Comparison of ENCODE assay signal across 8 mouse cellular contexts in the genomic region with DNA sequence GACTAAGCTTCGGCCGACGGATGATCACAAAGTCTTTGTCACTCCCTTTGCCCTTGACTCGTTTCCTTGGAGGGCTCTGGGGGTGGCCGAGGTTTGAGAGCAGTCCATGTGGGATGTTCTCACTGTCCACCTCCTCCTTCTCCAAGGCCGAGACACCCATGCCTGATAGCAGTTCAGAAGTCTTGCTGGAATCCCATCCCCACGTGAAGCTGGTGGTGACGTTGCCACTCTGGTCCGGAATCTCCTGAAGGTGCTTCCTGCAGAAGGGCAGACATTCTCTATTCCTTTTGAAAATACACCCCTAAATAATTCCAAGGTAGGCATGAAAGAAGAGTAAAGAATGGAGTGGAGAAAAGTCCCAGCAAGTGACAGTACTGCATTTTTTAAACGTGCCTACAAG. TPM values are rescaled to one million over a fixed set of nuclear protein-coding genes. Genes with fewer than 3 reads are reported as not detected.
A peak's percentile ranks its signal among the peaks of the same experiment; 100 is the strongest.
DNase-seq lines count a peak whose midpoint lies in the region; ATAC-seq and TF ChIP-seq lines count a peak whose summit lies in the region.

No protein-coding gene starts in this region.

- TF ChIP-seq CTCF in bone marrow macrophage, adult 2 months (IDR thresholded peaks at IDR 0.05; ENCODE audit: low read depth, low read length), result no peak
- TF ChIP-seq CTCF in stomach, postnatal 0 days (IDR thresholded peaks at IDR 0.05; ENCODE audit: low read depth), result no peak

- no peaks in the 10 kb centered on the region for H3K27me3 ChIP-seq in forebrain, embryonic 10.5 days (ENCODE audit: poor library complexity, severe bottlenecking)
- no peaks in the 10 kb centered on the region for H3K27me3 ChIP-seq in limb, embryonic 15.5 days
- no peaks in the 10 kb centered on the region for H3K27me3 ChIP-seq in stomach, postnatal 0 days (ENCODE audit: control insufficient read depth, insufficient read depth, low read length)

- peak; percentile 17 for DNase-seq in left cerebral cortex, postnatal 4 days
- no peak for DNase-seq in left cerebral cortex, adult 18-20 months (ENCODE audit: low spot score in 2 of 2)
- DNase-seq in forebrain, embryonic 10.5 days (ENCODE audit: extremely low spot score, low spot score), result no peak
- DNase-seq in stomach, postnatal 0 days (ENCODE audit: low spot score), result no peak
- DNase-seq in frontal cortex, postnatal 10 days (ENCODE audit: low spot score in 2 of 2), result no peak
- no peak for DNase-seq in left cerebral cortex, adult 8-10 months (ENCODE audit: low spot score in 2 of 2)

- H3K4me3 ChIP-seq in bone marrow macrophage, adult 2 months (ENCODE audit: insufficient read depth, low read length), result peak overlapping the region; percentile 86
- H3K4me3 ChIP-seq in forebrain, embryonic 10.5 days, result peak overlapping the region; percentile 90
- H3K4me3 ChIP-seq in limb, embryonic 15.5 days, result peak overlapping the region; percentile 80
- peak overlapping the region; percentile 98 for H3K4me3 ChIP-seq in stomach, postnatal 0 days (ENCODE audit: low read depth, low read length)

- 41% methylated on average over 10 of the region's 10 CpGs for WGBS in forebrain, embryonic 10.5 days
- WGBS in limb, embryonic 15.5 days, result 24% methylated on average over 10 of the region's 10 CpGs
- 20% methylated on average over 10 of the region's 10 CpGs for WGBS in stomach, postnatal 0 days

- TF ChIP-seq POLR2A in bone marrow macrophage, adult 2 months (IDR thresholded peaks at IDR 0.05; ENCODE audit: borderline replicate concordance, low read depth, low read length), result no peak

- H3K4me2 ChIP-seq in limb, embryonic 15.5 days, result peak overlapping the region; percentile 53
- peak overlapping the region; percentile 54 for H3K4me2 ChIP-seq in stomach, postnatal 0 days (replicated peaks; ENCODE audit: low read depth)

- H3K36me3 ChIP-seq in forebrain, embryonic 10.5 days (replicated peaks), result peaks cover 47% of the 10 kb centered on the region
- H3K36me3 ChIP-seq in limb, embryonic 15.5 days, result peaks cover 24% of the 10 kb centered on the region
- no peaks in the 10 kb centered on the region for H3K36me3 ChIP-seq in stomach, postnatal 0 days (ENCODE audit: control insufficient read depth, insufficient read depth, low read length)

- H3K9ac ChIP-seq in limb, embryonic 15.5 days, result peak overlapping the region; percentile 33; the same call in 1 of the 2 replicates
- peak overlapping the region; percentile 51 for H3K9ac ChIP-seq in stomach, postnatal 0 days (ENCODE audit: low read length)

- ATAC-seq in limb, embryonic 15.5 days (ENCODE audit: insufficient number of reproducible peaks, low FRiP score, low TSS enrichment, low read depth), result no peak
- no peak for ATAC-seq in stomach, postnatal 0 days (ENCODE audit: low FRiP score, low TSS enrichment)

- no peak for TF ChIP-seq EP300 in stomach, postnatal 0 days (optimal IDR thresholded peaks at IDR 0.05)

- H3K4me1 ChIP-seq in bone marrow macrophage, adult 2 months (ENCODE audit: control insufficient read depth, insufficient read depth, low read length), result peaks cover 22% of the 10 kb centered on the region
- peaks cover 27% of the 10 kb centered on the region for H3K4me1 ChIP-seq in forebrain, embryonic 10.5 days
- peaks cover 28% of the 10 kb centered on the region for H3K4me1 ChIP-seq in limb, embryonic 15.5 days
- no peaks in the 10 kb centered on the region for H3K4me1 ChIP-seq in stomach, postnatal 0 days (replicated peaks; ENCODE audit: control insufficient read depth, insufficient read depth)

- H3K27ac ChIP-seq in bone marrow macrophage, adult 2 months (ENCODE audit: insufficient read depth, low read depth, low read length), result peak overlapping the region; percentile 64
- peak overlapping the region; percentile 90 for H3K27ac ChIP-seq in forebrain, embryonic 10.5 days
- 0 out of 2 replicates have a peak overlapping the region, but pooled peaks have one; percentile 12 for H3K27ac ChIP-seq in limb, embryonic 15.5 days
- H3K27ac ChIP-seq in stomach, postnatal 0 days (replicated peaks), result no peak overlapping the region

- no peaks in the 10 kb centered on the region; the same call in 1 of the 2 replicates for H3K9me3 ChIP-seq in forebrain, embryonic 10.5 days
- H3K9me3 ChIP-seq in limb, embryonic 15.5 days, result no peaks in the 10 kb centered on the region
- no peaks in the 10 kb centered on the region for H3K9me3 ChIP-seq in stomach, postnatal 0 days (ENCODE audit: control insufficient read depth, low read length)

- intact Hi-C loops in left cerebral cortex, postnatal 4 days (cut with DNase I), result no loop called here

RNA-seq across cellular contexts. Expression of a gene that starts 0.9 kb away (rescaled TPM):
- 10 to 100 TPM; 52.2 to 52.6 TPM for total RNA-seq in left cerebral cortex, postnatal 4 days (2021)
- total RNA-seq in left cerebral cortex, adult 18-20 months (2021), result 10 to 100 TPM; 68.9 to 71.6 TPM
- 20.5 and 20.6 TPM in 2 replicates for polyA plus RNA-seq in bone marrow macrophage, adult 2 months (2012; ENCODE audit: insufficient read depth, insufficient read length, missing spikeins)
- polyA plus RNA-seq in forebrain, embryonic 10.5 days (2016; fragmentation: Nextera tagmentation; extraction: Ambion mirVana), result 2.2 and 2.7 TPM in 2 replicates
- 2.2 and 2.4 TPM in 2 replicates for polyA plus RNA-seq in limb, embryonic 15.5 days (2015; fragmentation: Nextera tagmentation; extraction: Ambion mirVana)
- polyA plus RNA-seq in stomach, postnatal 0 days (2015; fragmentation: Nextera tagmentation; extraction: Ambion mirVana), result 2.7 and 3.1 TPM in 2 replicates
- total RNA-seq in left cerebral cortex, adult 8-10 months (2022), result 10 to 100 TPM; 57.1 to 73.0 (median 65.9) TPM

RNA-seq across cellular contexts. Expression of a gene that starts 15.8 kb away (rescaled TPM):
- total RNA-seq in left cerebral cortex, postnatal 4 days (2021), result 10 to 100 TPM in 1 of 2 experiments, 1 to 10 TPM in 1; 9.6 to 11.8 TPM
- 1 to 10 TPM; 4.8 to 5.1 TPM for total RNA-seq in left cerebral cortex, adult 18-20 months (2021)
- 14.2 and 14.4 TPM in 2 replicates for polyA plus RNA-seq in bone marrow macrophage, adult 2 months (2012; ENCODE audit: insufficient read depth, insufficient read length, missing spikeins)
- 134 and 136 TPM in 2 replicates for polyA plus RNA-seq in forebrain, embryonic 10.5 days (2016; fragmentation: Nextera tagmentation; extraction: Ambion mirVana)
- polyA plus RNA-seq in limb, embryonic 15.5 days (2015; fragmentation: Nextera tagmentation; extraction: Ambion mirVana), result 64.6 and 68.9 TPM in 2 replicates
- polyA plus RNA-seq in stomach, postnatal 0 days (2015; fragmentation: Nextera tagmentation; extraction: Ambion mirVana), result 8.6 and 9.7 TPM in 2 replicates
- 1 to 10 TPM; 3.3 to 6.2 (median 5.1) TPM for total RNA-seq in left cerebral cortex, adult 8-10 months (2022)
